Mouse (Mus musculus) kidney, embryonic 14.5 days (tissue): ENCODE results near the gene Glrx2. TPM values are rescaled to one million over a fixed set of nuclear protein-coding genes. Genes with fewer than 3 reads are reported as not detected.

Experiments
- ATAC-seq: fragments of 200-750 bp; cut with Nextera tagmentation; 2 replicates; pipeline ENCODE4 v1.8.0; 2017; ENCODE audit warnings: moderate number of reproducible peaks, mild to moderate bottlenecking, moderate TSS enrichment, moderate library complexity; ENCODE audit not compliant: low FRiP score, low TSS enrichment
- H3K27ac ChIP-seq: fragments of 300-500 bp; sonication (generic); 2 replicates; pipeline ENCODE4 v1.5.1; 2014; ENCODE audit warnings: low read depth, mild to moderate bottlenecking, low read length, moderate library complexity, mixed read lengths
- H3K27me3 ChIP-seq: fragments of 300-500 bp; sonication (generic); 2 replicates; pipeline ENCODE4 v1.6.1; 2014; ENCODE audit warnings: mild to moderate bottlenecking, low read length; ENCODE audit not compliant: control insufficient read depth, insufficient read depth
- H3K36me3 ChIP-seq: fragments of 300-500 bp; sonication (generic); 2 replicates; pipeline ENCODE4 v1.6.1; 2014; ENCODE audit warnings: low read length, mixed read lengths; ENCODE audit not compliant: control insufficient read depth, insufficient read depth
- H3K4me1 ChIP-seq: fragments of 300-500 bp; sonication (generic); 2 replicates; pipeline ENCODE4 v1.6.1; 2014; ENCODE audit warnings: low read length, mixed read lengths; ENCODE audit not compliant: control insufficient read depth, insufficient read depth
- H3K4me2 ChIP-seq: fragments of 300-500 bp; sonication (generic); replicated peaks from 2 replicates; pipeline ENCODE4 v1.6.1; 2014; ENCODE audit warnings: low read depth, mild to moderate bottlenecking, low read length
- H3K4me3 ChIP-seq: fragments of 300-500 bp; sonication (generic); 2 replicates; pipeline ENCODE4 v1.5.1; 2014; ENCODE audit warnings: mild to moderate bottlenecking, low read length
- H3K9ac ChIP-seq: fragments of 300-500 bp; sonication (generic); 2 replicates; pipeline ENCODE4 v1.6.1; 2014; ENCODE audit warnings: low read depth, mild to moderate bottlenecking, low read length, moderate library complexity
- H3K9me3 ChIP-seq: fragments of 300-500 bp; sonication (generic); 2 replicates; pipeline ENCODE4 v1.6.1; 2016; ENCODE audit warnings: low read length; ENCODE audit not compliant: control insufficient read depth
- WGBS: fragments of 180-500 bp; shearing (Covaris S2); extraction: QIAGEN DNeasy Blood & Tissue Kit; methylation state at CpG from one replicate; pipeline ENCODE4 v1.1.7; 2014; 5-methylcytosine and 5-hydroxymethylcytosine counted together
- polyA plus RNA-seq: library from polyadenylated mRNA; unstranded; fragments of >200 nt; fragmentation: Nextera tagmentation; extraction: Ambion mirVana; gene quantifications from 2 replicates; pipeline ENCODE4 v1.2.1, GENCODE M21; 2014

Glrx2 gene
- polyA plus RNA-seq, 1 experiment from 2014 or later: 76.5 TPM

GRCm38 (mm10) chr1:143709966-143710626 lies 6.0 kb upstream of the Glrx2 start:
- WGBS: 76% methylated on average over 7 of the region's 7 CpGs
- Histone ChIP-seq H3K4me3 (no peak overlapping the region), H3K4me2 (no peak overlapping the region), H3K4me1 (no peaks in the 10 kb centered on the region), H3K9me3 (no peaks in the 10 kb centered on the region), H3K9ac (no peak overlapping the region), H3K27me3 (no peaks in the 10 kb centered on the region), H3K36me3 (no peaks in the 10 kb centered on the region), H3K27ac (no peak overlapping the region)
- no peak for ATAC-seq

GRCm38 (mm10) chr1:143710627-143710976 lies 5.5 kb upstream of the Glrx2 start:
- H3K4me3 ChIP-seq: no peak overlapping the region
- H3K4me2 ChIP-seq: no peak overlapping the region
- no peaks in the 10 kb centered on the region for H3K9me3 ChIP-seq
- no peak overlapping the region for H3K27ac ChIP-seq
- WGBS: 70% methylated on average over 5 of the region's 5 CpGs
- no peaks in the 10 kb centered on the region for H3K4me1 ChIP-seq
- no peaks in the 10 kb centered on the region for H3K27me3 ChIP-seq
- no peak for ATAC-seq
- H3K36me3 ChIP-seq: no peaks in the 10 kb centered on the region
- no peak overlapping the region for H3K9ac ChIP-seq

GRCm38 (mm10) chr1:143724456-143725064 lies 8.4 kb downstream of the Glrx2 start:
- Histone ChIP-seq H3K9me3 (no peaks in the 10 kb centered on the region), H3K36me3 (no peaks in the 10 kb centered on the region), H3K27me3 (no peaks in the 10 kb centered on the region), H3K4me1 (no peaks in the 10 kb centered on the region), H3K4me2 (no peak overlapping the region), H3K4me3 (no peak overlapping the region), H3K27ac (no peak overlapping the region), H3K9ac (no peak overlapping the region)
- 86% methylated on average over 5 of the region's 5 CpGs for WGBS
- ATAC-seq: no peak

GRCm38 (mm10) chr1:143727701-143728445 lies 11.7 kb downstream of the Glrx2 start:
- Histone ChIP-seq H3K4me1 (no peaks in the 10 kb centered on the region), H3K9me3 (no peaks in the 10 kb centered on the region), H3K9ac (no peak overlapping the region), H3K27me3 (no peaks in the 10 kb centered on the region), H3K27ac (no peak overlapping the region), H3K4me2 (no peak overlapping the region), H3K36me3 (no peaks in the 10 kb centered on the region), H3K4me3 (no peak overlapping the region)
- 64% methylated on average over 9 of the region's 9 CpGs for WGBS
- no peak for ATAC-seq

GRCm38 (mm10) chr1:143730899-143731298 lies 14.8 kb downstream of the Glrx2 start:
- no peaks in the 10 kb centered on the region for H3K36me3 ChIP-seq
- H3K9me3 ChIP-seq: no peaks in the 10 kb centered on the region
- no peaks in the 10 kb centered on the region for H3K27me3 ChIP-seq
- 88% methylated on average over 2 of the region's 2 CpGs for WGBS
- H3K4me2 ChIP-seq: no peak overlapping the region
- H3K4me1 ChIP-seq: no peaks in the 10 kb centered on the region
- no peak overlapping the region for H3K9ac ChIP-seq
- ATAC-seq: no peak
- H3K4me3 ChIP-seq: no peak overlapping the region
- no peak overlapping the region for H3K27ac ChIP-seq

- no peak overlapping the region for H3K4me3 ChIP-seq
- no peak overlapping the region for H3K27ac ChIP-seq
- no peaks in the 10 kb centered on the region for H3K36me3 ChIP-seq
- H3K4me2 ChIP-seq: no peak overlapping the region
- no peaks in the 10 kb centered on the region for H3K9me3 ChIP-seq
- no peaks in the 10 kb centered on the region for H3K4me1 ChIP-seq
- WGBS: 31% methylated on average over 4 of the region's 4 CpGs
- H3K9ac ChIP-seq: no peak overlapping the region
- no peaks in the 10 kb centered on the region for H3K27me3 ChIP-seq
- no peak for ATAC-seq
These were observed 15.6 kb downstream of the Glrx2 start for GRCm38 (mm10) chr1:143731691-143732090.

GRCm38 (mm10) chr1:143733914-143734410 lies 17.8 kb downstream of the Glrx2 start:
- WGBS: 81% methylated on average over 5 of the region's 5 CpGs
- Histone ChIP-seq H3K4me3 (no peak overlapping the region), H3K4me1 (no peaks in the 10 kb centered on the region), H3K9me3 (no peaks in the 10 kb centered on the region), H3K27me3 (no peaks in the 10 kb centered on the region), H3K9ac (no peak overlapping the region), H3K27ac (no peak overlapping the region), H3K36me3 (no peaks in the 10 kb centered on the region), H3K4me2 (no peak overlapping the region)
- no peak for ATAC-seq

GRCm38 (mm10) chr1:143738811-143739210 lies 22.7 kb downstream of the Glrx2 start:
- no peak overlapping the region for H3K27ac ChIP-seq
- H3K4me1 ChIP-seq: no peaks in the 10 kb centered on the region
- 22% methylated on average over 11 of the region's 11 CpGs for WGBS
- peak overlapping the region; percentile 73 for H3K4me2 ChIP-seq
- H3K27me3 ChIP-seq: no peaks in the 10 kb centered on the region
- peaks cover 11% of the 10 kb centered on the region; the same call in 1 of the 2 replicates for H3K36me3 ChIP-seq
- H3K9ac ChIP-seq: peak overlapping the region; percentile 74
- H3K4me3 ChIP-seq: peak overlapping the region; percentile 68
- peak; percentile 16; the same call in 1 of the 2 replicates for ATAC-seq
- no peaks in the 10 kb centered on the region for H3K9me3 ChIP-seq
